Mouse (Mus musculus) right cerebral cortex, postnatal 25 days (tissue): ENCODE results near the gene Btbd2.
"Not testable (repeated sequence)": the region's sequence is repeated elsewhere in the genome, so short reads cannot be mapped to it uniquely, and the experiment has no call there.

Experiments
- DNase-seq: peaks from one replicate; pipeline ENCODE4 v3.0.0; 2022

Gene Btbd2

DNA sequence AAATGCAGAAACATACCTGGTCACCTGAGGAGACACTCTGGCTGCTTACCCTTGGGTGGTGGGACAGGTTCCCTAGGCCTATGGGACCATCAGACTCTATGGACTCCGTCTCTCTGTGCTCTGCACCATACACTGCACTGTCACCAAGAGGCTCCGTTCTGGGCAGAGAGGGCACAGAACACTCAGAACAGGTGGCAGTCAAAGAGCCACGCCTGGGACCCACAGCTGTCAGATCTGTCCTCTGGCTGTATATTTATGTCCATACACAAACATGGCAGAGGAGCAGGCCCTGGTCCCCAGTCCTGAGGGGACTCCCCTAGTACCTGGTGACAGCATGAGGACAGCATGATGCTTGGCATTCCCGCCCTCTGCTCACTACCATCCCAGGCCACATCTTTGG is 31.1 kb downstream of the Btbd2 start:
- DNase-seq, result no peak

- DNase-seq, result no peak
These were observed 33.2 kb downstream of the Btbd2 start for GRCm38 (mm10) chr10:80623457-80624191.

DNA sequence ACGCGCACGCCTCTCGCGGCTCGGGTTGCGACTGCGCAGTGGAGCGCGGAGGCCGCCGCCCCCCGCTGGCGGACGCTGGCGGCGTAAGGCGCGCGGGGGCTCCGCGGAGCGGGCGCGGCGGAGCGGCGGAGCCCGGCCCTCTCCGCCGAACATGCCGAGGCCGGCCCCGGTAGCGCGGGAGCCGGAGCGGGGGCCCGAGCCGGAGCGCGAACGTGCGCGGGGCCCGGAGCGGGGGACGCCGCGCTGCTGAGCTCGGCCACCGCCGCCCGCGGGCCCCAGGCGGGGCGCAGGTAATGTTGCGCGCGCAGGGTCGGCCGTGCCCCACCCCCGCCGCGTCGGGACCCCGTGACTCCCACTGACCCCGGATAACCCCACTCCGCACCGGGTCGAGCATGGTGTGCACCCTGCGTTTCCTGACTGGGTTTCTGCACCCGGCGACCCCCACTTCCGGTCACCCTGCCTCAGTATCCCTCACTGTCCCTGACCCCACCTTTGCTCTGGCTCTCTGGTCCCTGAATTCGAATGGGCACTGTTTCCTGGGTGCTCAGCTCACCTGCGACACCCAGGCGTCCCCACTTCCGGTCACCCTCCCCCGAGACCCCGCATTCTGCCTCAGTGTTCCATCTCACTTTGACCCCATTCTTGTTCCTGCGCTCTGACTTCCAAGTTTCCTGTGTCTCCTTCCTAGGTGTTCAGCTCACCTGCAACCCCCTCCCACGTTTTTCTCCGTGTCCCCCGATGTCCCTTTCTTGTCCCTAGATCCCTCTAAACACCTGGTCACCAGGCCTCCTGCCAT is 34.0 kb downstream of the Btbd2 start, which contains the start of gene Csnk1g2:
Gene Csnk1g2, plus strand, starts transcription at position 178 of the 796 bp plus-strand sequence.
- no peak for DNase-seq

GRCm38 (mm10) chr10:80621940-80622660 is 34.8 kb downstream of the Btbd2 start:
- peak; percentile 99 for DNase-seq

DNA sequence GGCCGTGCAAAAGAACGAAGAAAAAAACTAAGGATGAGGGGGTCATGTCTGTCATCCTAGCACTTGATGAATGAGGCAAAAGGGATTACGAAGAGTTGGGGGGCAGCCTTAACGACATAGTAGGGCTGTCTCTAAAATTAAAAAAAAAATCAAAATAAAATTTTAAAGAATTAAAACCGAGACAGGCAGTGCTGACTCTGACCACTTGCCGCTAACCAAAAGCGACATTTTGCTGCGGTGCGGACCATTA is 35.3 kb downstream of the Btbd2 start:
- DNase-seq, result no peak

- DNase-seq, result no peak
These were observed 35.8 kb downstream of the Btbd2 start for GRCm38 (mm10) chr10:80620796-80621689.

DNA sequence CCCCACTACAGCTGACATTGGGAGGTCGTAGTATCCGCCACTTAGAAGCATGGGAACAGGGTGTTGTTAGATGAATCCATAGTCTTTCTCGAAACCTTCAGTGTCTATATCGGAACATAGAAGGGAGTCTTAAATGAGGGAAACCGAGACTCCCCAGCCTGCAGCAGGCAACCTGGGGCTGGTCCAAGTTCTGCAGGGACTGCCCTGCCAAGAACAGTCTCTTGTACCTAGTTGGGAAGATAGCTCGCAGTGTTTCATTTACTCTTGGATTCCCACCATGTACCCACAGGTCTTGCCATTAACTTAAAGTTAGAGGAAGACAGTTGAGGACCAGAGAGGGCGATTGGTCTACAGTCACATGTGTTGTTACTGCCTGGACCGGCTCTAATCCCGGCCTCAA is 36.5 kb downstream of the Btbd2 start:
- DNase-seq, result no peak

DNA sequence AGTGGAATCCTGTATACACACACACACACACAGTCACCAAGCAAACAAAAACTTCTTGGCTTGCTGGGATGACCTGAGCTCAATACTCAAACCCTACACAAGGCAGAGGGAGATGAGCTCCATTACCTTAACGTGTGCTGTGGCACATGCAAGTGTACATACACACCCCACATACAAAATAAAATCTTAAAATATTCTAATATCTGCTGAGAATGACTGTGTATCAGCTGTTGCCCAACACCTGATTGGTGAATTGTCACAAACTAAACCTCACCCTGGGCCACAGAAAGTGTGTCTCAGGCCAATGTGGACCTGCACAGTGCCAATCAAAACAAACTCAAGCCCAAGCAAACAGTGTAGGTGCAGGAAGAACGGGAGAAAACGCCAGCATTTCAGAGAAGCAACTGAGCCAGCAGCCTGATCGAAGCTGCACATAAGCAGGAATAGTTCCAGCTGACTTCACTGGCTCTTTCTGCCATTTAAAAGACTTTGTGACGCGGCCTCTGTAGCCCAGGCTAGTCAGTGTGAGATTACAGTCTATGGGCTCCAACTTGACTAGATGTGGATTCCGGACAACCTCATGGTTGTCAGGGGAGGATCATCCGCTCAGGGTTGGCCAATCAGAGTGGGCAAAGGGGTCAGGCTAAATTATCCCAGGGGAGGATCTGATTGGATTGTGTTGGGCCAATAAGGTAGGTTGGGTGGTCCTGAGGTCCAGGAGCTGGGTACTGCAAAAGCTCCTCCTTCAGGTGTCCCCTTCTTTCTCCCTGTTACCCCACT is 37.2 kb downstream of the Btbd2 start:
- DNase-seq, result no peak

DNA sequence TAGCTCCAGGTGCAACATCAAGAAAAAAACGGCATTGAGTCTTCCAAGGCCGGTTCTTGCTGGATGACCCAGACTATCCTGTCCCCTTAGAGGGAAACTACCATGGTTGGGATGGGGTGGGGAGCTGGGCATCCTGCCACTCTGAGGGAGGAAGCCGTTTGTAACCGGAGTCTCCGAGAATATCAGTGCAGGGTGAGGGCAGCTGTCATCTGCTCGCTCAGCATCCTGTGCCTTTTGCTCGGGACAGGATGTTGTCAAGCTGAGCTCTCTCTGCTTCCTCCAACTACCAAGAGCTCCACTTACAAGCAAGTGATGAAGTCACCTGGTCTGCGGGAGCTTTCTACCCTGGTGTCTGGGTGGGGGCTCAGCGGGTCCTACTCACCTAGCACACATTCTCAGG is 38.7 kb downstream of the Btbd2 start:
- DNase-seq, result no peak

DNA sequence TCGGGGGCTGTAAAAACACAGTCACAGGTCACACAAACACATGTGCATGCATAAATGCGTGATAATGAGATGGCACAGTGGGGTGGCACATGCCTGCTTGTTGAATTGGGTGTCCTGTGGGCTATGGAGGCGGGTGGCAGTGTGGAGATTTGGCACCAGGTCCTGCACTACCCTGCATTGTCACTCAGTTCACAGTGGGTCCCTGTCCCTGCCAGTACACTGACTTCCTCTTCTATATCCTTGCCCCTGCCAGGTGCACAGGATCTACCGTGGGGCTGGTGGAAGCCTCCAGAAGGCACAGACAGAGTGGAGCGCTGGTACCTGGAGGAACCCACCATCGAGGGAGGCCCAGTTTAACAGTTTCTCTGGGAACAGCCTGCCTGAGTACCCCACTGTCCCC is 42.5 kb downstream of the Btbd2 start:
- DNase-seq, result no peak

- no peak for DNase-seq
These were observed 43.0 kb downstream of the Btbd2 start for GRCm38 (mm10) chr10:80613821-80614220.

GRCm38 (mm10) chr10:80611905-80612304 is 45.0 kb downstream of the Btbd2 start:
- no peak for DNase-seq

DNA sequence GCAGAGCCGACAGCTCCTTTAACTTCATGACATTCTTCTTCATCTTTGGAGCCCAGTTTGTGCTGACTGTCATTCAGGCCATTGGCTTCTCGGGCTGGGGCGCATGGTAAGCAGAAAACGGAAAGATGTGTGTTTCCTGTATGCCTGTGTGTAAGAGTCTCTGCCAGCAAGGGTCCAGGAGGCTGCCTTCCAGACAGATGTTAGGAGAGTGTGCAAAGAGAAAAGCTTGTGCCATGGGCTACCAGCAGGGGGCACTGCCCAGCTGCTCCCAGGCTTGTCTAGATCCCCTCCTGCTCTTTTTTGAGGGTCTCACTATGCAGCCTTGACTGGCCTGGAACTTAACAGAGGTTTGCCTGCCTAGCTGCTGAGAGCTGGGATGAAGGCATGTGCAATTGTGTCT is 45.8 kb downstream of the Btbd2 start:
- no peak for DNase-seq

GRCm38 (mm10) chr10:80610116-80610785 is 46.6 kb downstream of the Btbd2 start:
- no peak for DNase-seq

GRCm38 (mm10) chr10:80609269-80609924 is 47.5 kb downstream of the Btbd2 start:
- no peak for DNase-seq

DNA sequence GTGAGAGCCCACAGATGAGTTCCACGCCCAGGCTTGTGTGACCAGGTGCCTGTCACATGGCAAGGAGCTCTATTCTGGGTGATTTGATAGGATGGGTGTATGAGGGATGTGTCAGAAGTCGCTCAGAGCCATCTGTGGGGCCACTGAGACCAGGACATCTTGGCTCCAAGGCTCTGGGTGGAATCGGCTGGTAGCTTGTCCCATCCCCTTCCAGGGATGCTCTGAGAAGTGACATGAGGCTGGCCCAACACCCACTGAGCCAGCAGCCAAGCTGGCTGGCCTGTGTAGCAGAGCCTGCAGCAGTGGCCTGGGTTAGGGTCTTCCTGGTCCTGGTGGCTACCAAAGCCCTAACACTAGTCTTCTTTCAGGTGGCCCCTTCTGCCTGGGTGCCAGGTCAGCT is 48.4 kb downstream of the Btbd2 start:
- DNase-seq, result no peak

DNA sequence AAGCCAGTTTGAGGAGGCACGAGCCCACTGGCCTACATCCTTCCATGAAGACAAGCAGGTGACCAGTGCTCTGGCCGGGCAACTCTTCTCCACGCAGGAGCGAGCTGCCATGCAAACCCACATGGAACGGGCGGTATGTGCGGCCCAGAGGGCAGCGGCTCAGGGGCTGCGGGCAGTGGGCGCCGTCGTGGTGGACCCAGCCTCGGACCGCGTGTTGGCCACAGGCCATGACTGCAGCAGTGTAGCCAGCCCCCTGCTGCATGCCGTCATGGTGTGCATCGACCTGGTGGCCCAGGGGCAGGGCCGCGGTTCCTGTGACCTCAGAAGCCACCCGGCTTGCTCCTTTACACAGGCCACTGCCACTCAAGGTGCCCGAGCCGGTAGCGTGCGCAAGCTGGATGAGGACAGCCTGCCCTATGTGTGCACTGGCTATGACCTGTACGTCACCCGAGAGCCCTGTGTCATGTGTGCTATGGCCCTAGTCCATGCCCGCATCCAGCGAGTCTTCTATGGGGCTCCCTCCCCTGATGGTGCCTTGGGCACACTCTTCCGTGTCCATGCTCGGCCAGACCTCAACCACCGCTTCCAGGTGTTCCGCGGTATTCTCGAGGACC is 50.0 kb downstream of the Btbd2 start:
- DNase-seq, result no peak

DNA sequence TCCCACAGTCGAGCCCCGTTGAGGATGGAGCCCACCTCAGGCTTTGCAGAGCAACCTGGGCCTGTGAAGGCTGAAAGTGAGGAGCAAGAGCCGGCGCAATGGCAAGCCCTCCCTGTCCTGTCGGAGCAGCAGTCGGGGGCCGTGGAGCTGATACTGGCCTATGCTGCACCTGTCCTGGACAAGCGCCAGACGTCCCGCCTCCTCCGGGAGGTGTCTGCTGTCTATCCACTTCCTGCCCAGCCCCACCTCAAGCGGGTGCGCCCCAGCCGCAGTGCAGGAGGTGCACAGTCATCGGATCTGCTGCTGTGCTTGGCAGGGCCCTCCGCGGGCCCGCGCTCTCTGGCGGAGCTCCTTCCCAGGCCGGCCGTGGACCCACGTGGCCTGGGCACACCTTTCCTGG is 50.6 kb downstream of the Btbd2 start:
- no peak for DNase-seq

DNA sequence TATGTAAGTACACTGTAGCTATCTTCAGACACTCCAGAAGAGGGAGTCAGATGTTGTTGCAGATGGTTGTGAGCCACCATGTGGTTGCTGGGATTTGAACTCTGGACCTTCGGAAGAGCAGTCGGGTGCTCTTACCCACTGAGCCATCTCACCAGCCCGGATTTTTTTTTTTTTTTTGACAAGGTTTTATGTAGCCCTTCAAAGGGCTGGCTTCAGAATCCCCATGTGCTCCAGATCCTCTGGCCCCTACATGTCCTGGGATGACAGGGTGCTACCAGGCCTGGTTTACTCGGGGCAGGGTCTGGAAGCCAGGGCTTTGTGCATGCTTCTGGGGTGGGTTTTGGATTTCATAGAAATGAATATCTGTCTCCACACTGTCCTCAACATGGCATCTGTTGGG is 51.1 kb downstream of the Btbd2 start, which contains the start of gene Gm49322:
Gene Gm49322, plus strand, starts transcription at position 301 of the 400 bp plus-strand sequence.
- not testable (repeated sequence) for DNase-seq

DNA sequence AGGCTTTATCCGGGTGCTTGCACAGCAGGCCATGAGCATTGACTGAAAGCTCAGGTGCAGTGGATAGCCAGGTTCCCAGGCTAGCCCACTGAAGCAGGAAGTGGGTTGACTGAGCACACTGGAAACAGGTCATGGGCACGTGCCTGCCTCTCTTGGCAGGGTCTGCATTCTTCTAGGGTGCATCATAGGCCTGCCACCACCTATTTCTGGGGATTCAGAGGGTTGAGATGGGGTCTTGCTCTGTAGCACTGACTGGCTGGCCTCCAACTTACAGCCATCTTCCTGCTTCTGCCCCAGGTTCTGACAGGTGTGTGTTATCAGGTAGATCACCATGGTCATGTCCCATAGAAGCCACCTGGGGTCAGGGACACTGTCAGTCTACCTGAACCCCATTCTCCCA is 51.9 kb downstream of the Btbd2 start:
- DNase-seq, result no peak
